Mouse (Mus musculus) adrenal gland, adult 18-20 months (tissue): ENCODE data around the gene Zfp365. TPM values are rescaled to one million over a fixed set of nuclear protein-coding genes. Genes with fewer than 3 reads are reported as not detected.

Source experiments
- DNase-seq, 2 experiments: peaks; one replicate each; pipeline ENCODE4 v3.0.0; 2021 to 2022; ENCODE audit warnings: low spot score in 2 of 2
- total RNA-seq, 2 experiments: library from RNA; stranded (reverse); gene quantifications; 1 replicate in 1 of 2; 2 replicates in 1 of 2; pipeline ENCODE4 v1.2.3; 2021

Zfp365 gene
- total RNA-seq, 2 experiments from 2014 or later = 1.9 to 2.6 TPM

DNA sequence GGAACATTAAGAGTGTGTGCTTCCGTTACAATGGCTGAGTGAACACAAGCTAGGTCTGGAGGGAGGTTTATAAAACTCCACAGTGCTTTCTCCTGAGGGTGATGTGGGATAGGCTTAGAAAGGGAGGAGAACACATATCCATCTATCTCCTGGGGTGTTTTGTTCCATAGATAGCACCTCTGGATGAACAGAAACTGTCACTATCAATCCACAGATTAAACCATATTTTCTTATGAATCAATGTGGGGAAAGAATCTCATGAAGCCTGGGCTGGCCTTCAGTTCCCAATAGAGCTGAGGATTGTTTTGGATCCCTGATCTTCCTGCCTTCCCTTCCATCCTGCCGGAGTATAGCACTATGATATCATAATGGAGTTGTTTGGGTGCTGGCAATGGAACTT is 5.5 kb downstream of the Zfp365 start:
- no peak for DNase-seq

- no peak for DNase-seq
Measured at GRCm38 (mm10) chr10:67906063-67906462, 6.4 kb downstream of the Zfp365 start.

- no peak for DNase-seq
Measured at GRCm38 (mm10) chr10:67903387-67903786, 9.1 kb downstream of the Zfp365 start.

DNA sequence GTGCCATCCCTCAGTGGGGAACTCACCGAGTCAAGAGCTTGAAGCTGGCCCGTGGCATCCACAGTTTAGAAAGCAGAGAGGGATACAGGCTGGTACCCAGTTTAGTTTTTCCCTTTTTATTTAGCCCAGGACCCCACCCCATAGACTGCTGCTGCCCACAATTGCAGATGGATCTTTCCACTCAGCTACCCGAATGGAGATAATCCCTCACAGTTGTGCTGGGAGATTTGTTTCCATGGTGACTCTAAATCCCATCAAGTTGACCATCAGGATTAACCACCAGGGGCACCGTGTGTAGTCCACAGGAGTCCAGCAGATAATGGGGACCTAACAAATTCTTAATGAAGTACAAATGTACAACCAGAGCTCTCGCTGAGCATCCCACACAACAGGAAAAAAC is 11.3 kb downstream of the Zfp365 start:
- DNase-seq = no peak

- DNase-seq = peak in 1 of 2 experiments; percentile 6
Measured at GRCm38 (mm10) chr10:67898949-67899675, 13.3 kb downstream of the Zfp365 start.

- DNase-seq = peak in 1 of 2 experiments; percentile 6
Measured at GRCm38 (mm10) chr10:67898355-67898935, 14.0 kb downstream of the Zfp365 start.

- DNase-seq = no peak
Measured at GRCm38 (mm10) chr10:67897281-67897680, 15.2 kb downstream of the Zfp365 start.

DNA sequence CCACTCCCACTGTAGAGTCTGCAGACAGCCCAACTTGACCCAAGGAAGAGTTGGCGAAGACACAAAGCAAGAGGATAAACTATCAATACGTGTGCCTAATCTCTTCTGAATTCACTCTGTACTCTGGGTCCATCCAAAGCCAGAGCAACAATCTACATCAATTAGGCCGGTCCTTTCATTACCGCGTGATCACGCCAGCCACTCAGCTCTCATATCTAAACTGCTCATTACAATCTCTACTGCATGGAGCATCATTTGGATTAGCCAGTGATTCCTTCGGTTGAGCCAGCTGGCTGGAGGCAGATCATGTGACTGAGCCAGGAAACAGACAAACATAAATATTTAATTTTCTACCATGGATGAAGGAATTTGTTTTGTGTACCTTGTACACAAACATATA is 17.8 kb downstream of the Zfp365 start:
- no peak for DNase-seq

- no peak for DNase-seq
Measured at GRCm38 (mm10) chr10:67894059-67894458, 18.4 kb downstream of the Zfp365 start.

DNA sequence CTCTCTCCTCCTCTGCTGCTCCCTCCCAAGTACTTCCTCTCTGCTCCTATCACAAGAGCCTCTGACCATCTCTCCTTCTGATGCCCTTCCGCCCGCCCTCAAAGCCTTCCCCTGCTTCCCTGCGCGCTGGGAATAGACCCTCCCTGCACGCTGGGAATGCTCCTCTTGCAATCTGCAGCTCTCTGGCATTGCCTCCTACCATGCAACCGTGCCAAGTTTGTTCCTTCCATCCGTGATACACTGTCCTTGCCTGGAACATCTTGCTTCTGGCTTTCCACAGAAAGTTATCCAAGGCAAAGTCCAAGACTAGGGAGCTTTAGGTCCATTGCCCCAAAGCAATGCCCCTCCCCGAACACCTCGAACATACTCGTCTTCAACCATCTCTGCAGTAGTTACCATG is 19.2 kb downstream of the Zfp365 start:
- no peak for DNase-seq

GRCm38 (mm10) chr10:67891126-67891525 is 21.3 kb downstream of the Zfp365 start:
- no peak for DNase-seq

GRCm38 (mm10) chr10:67887971-67888370 is 24.5 kb downstream of the Zfp365 start:
- DNase-seq = no peak

- DNase-seq = no peak
Measured at GRCm38 (mm10) chr10:67880692-67881091, 31.8 kb downstream of the Zfp365 start.

DNA sequence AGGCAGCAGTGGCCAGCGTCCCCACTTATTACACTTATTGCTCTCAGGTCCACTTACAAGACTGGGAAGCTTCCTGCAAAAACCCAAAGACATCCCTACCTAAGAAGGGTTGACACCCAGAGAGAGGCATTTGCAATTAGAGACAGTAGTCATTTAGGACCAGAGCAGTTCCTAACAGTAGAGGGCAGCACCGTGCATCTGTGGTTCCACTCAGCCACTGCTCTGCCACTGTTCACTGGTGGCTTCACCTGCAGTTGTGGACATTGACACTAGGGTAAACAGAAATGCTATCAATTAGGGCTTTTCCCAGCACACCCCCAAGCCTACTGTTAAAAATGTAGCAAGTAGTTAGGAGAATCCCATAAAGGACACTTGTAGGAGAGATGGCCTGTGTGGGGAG is 40.7 kb downstream of the Zfp365 start:
- peak; percentile 63 to 75 for DNase-seq

DNA sequence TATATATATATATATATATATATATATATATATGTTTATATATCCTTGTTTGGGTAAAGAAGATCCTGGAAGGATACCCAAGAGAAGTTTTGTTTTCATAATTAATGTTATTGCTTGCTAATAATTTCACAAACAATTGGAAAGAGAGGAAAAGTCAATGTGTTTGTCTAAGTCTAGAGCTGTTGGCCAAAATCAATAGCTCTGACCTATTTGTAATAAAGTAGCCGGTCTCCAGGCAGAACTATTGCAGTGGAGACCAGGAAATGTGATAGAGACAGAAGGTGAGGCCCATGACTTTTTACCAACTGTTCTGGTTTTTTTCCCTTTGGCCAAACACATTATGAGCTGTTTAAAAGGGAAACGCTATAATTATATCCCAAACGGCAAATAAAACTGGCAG is 44.2 kb downstream of the Zfp365 start:
- no peak for DNase-seq

DNA sequence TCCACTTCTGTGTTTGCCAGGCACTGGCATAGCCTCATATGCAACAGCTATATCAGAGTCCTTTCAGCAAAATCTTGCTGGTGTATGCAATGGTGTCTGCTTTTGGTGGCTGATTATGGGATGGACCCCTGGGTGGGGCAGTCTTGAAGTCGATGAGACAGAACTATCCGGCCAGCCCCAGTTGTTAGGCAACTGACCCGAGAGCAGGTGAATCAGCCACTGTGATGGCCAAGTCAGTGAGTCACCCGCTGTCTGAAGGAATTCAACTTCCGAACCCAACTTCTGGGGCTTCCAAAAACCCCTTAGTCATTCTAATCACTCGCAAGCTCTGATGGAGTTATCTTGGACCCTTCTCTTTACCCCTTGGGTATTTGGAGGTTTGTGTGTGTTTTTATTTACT is 46.6 kb downstream of the Zfp365 start:
- peak in 1 of 2 experiments; percentile 17 for DNase-seq

- DNase-seq = no peak
Measured at GRCm38 (mm10) chr10:67865063-67865462, 47.4 kb downstream of the Zfp365 start.

DNA sequence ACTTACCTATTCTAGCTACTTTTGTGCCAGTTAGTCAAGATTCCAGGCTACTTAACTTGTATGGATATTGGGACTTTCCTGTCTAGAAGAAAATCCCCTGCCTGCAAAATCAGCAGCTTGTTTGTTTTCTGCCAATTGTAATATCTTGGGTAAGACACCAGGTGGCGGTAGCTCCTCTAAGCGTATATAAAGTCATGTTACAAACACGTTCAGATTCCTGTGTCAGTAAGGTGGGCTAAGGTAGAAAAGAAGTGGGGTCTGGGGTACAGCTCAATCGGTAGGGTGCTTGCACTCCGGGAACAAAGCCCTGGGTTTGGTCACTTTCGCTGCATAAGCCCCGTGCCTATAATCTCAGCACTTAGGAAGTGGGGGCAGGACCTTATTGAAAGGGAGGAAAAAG is 50.1 kb downstream of the Zfp365 start:
- DNase-seq = no peak

GRCm38 (mm10) chr10:67858878-67859277 is 53.6 kb downstream of the Zfp365 start:
- DNase-seq = peak; percentile 54 to 55

GRCm38 (mm10) chr10:67857561-67857906 is 54.9 kb downstream of the Zfp365 start:
- no peak for DNase-seq

DNA sequence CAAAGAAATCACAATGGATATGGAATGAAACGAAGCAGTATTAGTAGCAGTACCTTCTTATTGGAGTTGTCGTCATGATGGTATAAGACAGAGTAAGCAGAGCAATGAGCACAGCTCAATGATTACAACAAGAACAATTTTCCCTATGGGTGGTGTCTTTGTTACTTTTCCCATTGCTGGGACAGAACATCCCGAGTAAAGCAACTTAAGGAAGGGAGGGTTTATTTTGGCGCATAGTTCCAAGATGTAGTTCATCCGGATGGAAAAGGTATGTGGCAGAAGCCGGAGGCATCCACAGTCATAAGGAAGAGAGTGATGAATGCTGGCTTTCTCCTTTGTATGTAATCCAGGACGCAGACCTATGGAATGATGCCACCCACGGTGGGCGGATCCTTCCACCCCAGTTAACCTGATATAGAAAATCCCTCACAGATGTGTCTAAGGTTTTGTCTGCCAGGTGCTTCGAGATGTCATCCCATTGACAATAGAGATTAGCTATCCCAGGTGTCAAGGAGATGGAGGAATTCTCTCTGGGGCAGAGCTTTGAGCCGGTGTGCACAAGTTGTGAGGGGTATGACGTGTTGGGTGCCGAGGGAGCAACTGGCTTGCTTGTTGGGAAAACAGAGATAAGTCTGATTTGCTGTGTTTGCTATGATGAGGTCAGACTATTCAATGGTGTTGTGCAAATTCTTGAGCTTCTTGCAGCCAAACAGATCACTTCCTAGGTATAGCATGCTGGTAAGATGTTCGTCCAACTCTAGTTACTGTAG is 55.5 kb downstream of the Zfp365 start:
- DNase-seq = no peak

DNA sequence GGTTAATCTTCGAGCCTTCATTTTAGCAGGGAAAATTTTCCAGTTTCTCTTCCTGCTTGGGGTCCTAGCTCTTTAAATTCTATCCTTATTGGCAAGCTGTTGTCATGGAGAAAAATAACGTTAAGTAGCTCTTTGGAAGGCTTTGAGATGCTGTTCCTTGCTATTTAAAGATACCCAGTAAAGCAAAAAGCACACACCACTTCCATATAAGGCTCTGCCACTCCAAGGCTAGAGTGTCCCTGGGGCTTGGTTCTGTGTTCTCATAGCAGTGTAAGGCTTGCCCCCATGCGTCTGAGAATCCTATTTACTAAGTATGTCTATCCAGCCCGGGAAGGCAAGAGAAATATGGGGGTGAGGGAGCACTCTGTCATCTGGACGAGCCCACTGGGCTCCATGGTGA is 56.7 kb downstream of the Zfp365 start:
- no peak for DNase-seq
